Mouse (Mus musculus) intestine, postnatal 0 days (tissue): ENCODE data around the gene Faap24. TPM values are rescaled to one million over a fixed set of nuclear protein-coding genes. Genes with fewer than 3 reads are reported as not detected.

Experiments
- ATAC-seq: fragments of 200-750 bp; cut with Nextera tagmentation; 2 replicates; pipeline ENCODE4 v1.8.0; 2017; ENCODE audit warnings: mild to moderate bottlenecking, moderate TSS enrichment, moderate library complexity
- H3K27ac ChIP-seq: fragments of 300-500 bp; sonication (generic); 2 replicates; pipeline ENCODE4 v1.5.1; 2014; ENCODE audit warnings: mild to moderate bottlenecking, low read depth, low read length, moderate library complexity
- H3K27me3 ChIP-seq: fragments of 300-500 bp; sonication (generic); replicated peaks from 2 replicates; pipeline ENCODE4 v1.6.1; 2014; ENCODE audit warnings: low read length, mixed read lengths; ENCODE audit not compliant: control insufficient read depth, insufficient read depth
- H3K36me3 ChIP-seq: fragments of 300-500 bp; sonication (generic); 2 replicates; pipeline ENCODE4 v1.6.1; 2014; ENCODE audit warnings: mild to moderate bottlenecking, moderate library complexity; ENCODE audit not compliant: control insufficient read depth, insufficient read depth
- H3K4me1 ChIP-seq: fragments of 300-500 bp; sonication (generic); replicated peaks from 2 replicates; pipeline ENCODE4 v1.6.1; 2014; ENCODE audit warnings: antibody characterized with exemption, low read length, mixed read lengths; ENCODE audit not compliant: control insufficient read depth, insufficient read depth
- H3K4me2 ChIP-seq: fragments of 300-500 bp; sonication (generic); replicated peaks from 2 replicates; pipeline ENCODE4 v1.6.1; 2014; ENCODE audit warnings: low read depth, mild to moderate bottlenecking, moderate library complexity
- H3K4me3 ChIP-seq: fragments of 300-500 bp; sonication (generic); 2 replicates; pipeline ENCODE4 v1.5.1; 2014; ENCODE audit warnings: low read depth, low read length
- H3K9ac ChIP-seq: fragments of 300-500 bp; sonication (generic); 2 replicates; pipeline ENCODE4 v1.6.1; 2014; ENCODE audit warnings: mild to moderate bottlenecking, low read depth, low read length
- H3K9me3 ChIP-seq: fragments of 300-500 bp; sonication (generic); 2 replicates; pipeline ENCODE4 v1.6.1; 2016; ENCODE audit warnings: mixed run types; ENCODE audit not compliant: control insufficient read depth
- CTCF ChIP-seq: sonication (generic); IDR thresholded peaks from 2 replicates; pipeline ENCODE4 v1.5.1; 2016; ENCODE audit warnings: low read depth, mild to moderate bottlenecking, control low read depth, antibody characterized with exemption, moderate library complexity
- WGBS: fragments of 180-500 bp; shearing (Covaris S2); extraction: QIAGEN DNeasy Blood & Tissue Kit; methylation state at CpG from one replicate; pipeline ENCODE4 v1.1.7; 2014; 5-methylcytosine and 5-hydroxymethylcytosine counted together
- polyA plus RNA-seq: library from polyadenylated mRNA; unstranded; fragments of >200 nt; fragmentation: Nextera tagmentation; extraction: Ambion mirVana; gene quantifications from 2 replicates; pipeline ENCODE4 v1.2.1, GENCODE M21; 2015

Faap24 gene
- polyA plus RNA-seq, 1 experiment from 2014 or later, result 9.3 TPM

- 78% methylated on average over 12 of the region's 12 CpGs for whole genome bisulfite sequencing
- H3K36me3 ChIP-seq, result peaks cover 26% of the 10 kb centered on the region; the same call in 1 of the 2 replicates
- no peak for TF ChIP-seq CTCF
Measured at GRCm38 (mm10) chr7:35357621-35358020, 39.0 kb downstream of the Faap24 start.

GRCm38 (mm10) chr7:35355303-35355872 lies 41.2 kb downstream of the Faap24 start:
- peak; percentile 16; the same call in 1 of the 2 replicates for TF ChIP-seq CTCF
- Histone ChIP-seq H3K9me3 (no peaks in the 10 kb centered on the region), H3K4me2 (no peak overlapping the region), H3K36me3 (peaks cover 20% of the 10 kb centered on the region; the same call in 1 of the 2 replicates), H3K27me3 (no peaks in the 10 kb centered on the region), H3K4me1 (0 out of 2 replicates have a peak, but pooled peaks cover 6% of the 10 kb centered on the region), H3K4me3 (no peak overlapping the region), H3K9ac (no peak overlapping the region), H3K27ac (peak overlapping the region; percentile 68)
- peak; percentile 79 for ATAC-seq
- 19% methylated on average over 5 of the region's 5 CpGs for WGBS

More at GRCm38 (mm10) chr7:35357621-35358020, 39.0 kb downstream of the Faap24 start:
- H3K27ac ChIP-seq, result no peak overlapping the region
- H3K4me3 ChIP-seq, result no peak overlapping the region
- 0 out of 2 replicates have a peak, but pooled peaks cover 6% of the 10 kb centered on the region for H3K4me1 ChIP-seq
- H3K9ac ChIP-seq, result no peak overlapping the region
- H3K4me2 ChIP-seq, result no peak overlapping the region
- H3K27me3 ChIP-seq, result no peaks in the 10 kb centered on the region
- no peaks in the 10 kb centered on the region for H3K9me3 ChIP-seq
- no peak for ATAC-seq

DNA sequence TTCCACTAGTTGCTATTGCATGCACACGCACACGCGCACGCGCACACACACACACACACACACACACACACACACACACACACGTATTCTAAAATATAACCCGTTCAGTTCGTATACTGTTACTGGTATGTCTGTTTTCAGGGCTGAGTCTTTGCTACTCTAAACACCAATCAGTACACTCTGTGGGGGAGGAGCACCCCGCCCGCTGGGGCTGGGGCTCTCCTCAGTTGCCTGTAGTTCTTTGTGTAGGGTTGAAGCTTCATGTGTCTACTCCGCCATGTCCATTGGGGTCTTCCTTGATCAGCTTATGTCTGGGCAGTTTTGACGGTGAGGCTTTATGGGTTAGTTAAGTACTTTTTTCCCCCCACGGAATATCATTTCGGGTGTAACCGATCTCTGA lies 43.3 kb downstream of the Faap24 start:
- Histone ChIP-seq H3K9ac (no peak overlapping the region), H3K27ac (no peak overlapping the region), H3K4me3 (no peak overlapping the region), H3K36me3 (peaks cover 13% of the 10 kb centered on the region; the same call in 1 of the 2 replicates), H3K9me3 (no peaks in the 10 kb centered on the region), H3K27me3 (no peaks in the 10 kb centered on the region), H3K4me1 (peaks cover 11% of the 10 kb centered on the region; the same call in 1 of the 2 replicates), H3K4me2 (no peak overlapping the region)
- 87% methylated on average over 15 of the region's 15 CpGs for WGBS
- TF ChIP-seq CTCF, result no peak
- ATAC-seq, result no peak

DNA sequence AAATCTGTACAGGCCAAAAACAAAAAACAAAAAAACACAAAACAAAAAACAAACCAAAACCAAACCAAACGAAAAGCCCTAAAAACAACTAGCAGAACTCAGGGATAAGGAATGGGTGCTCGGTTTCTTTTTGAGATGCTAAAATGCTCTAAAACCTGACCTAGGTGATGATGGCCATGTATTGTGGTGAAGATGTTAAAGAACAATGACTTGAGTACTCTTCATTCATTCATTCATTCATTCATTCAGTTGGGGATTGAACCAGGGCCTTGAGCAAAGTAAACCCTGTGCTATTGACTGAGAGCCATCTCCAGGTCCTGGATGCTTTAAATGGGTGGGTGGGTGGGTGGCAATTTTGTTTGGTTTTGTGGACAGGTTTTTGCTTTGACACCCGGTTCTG lies 45.5 kb downstream of the Faap24 start:
- TF ChIP-seq CTCF, result no peak
- 81% methylated on average over 3 of the region's 3 CpGs for WGBS
- Histone ChIP-seq H3K4me3 (no peak overlapping the region), H3K27me3 (no peaks in the 10 kb centered on the region), H3K27ac (no peak overlapping the region), H3K9me3 (no peaks in the 10 kb centered on the region), H3K4me2 (no peak overlapping the region), H3K36me3 (peaks cover 13% of the 10 kb centered on the region; the same call in 1 of the 2 replicates), H3K9ac (no peak overlapping the region), H3K4me1 (peaks cover 12% of the 10 kb centered on the region; the same call in 1 of the 2 replicates)
- no peak for ATAC-seq

GRCm38 (mm10) chr7:35349886-35350684 lies 46.6 kb downstream of the Faap24 start:
- H3K4me2 ChIP-seq, result peak overlapping the region; percentile 30; the same call in 1 of the 2 replicates
- 42% methylated on average over 8 of the region's 8 CpGs for WGBS

GRCm38 (mm10) chr7:35349022-35349421 lies 47.6 kb downstream of the Faap24 start:
- Histone ChIP-seq H3K27ac (peak overlapping the region; percentile 66), H3K36me3 (peaks cover 16% of the 10 kb centered on the region; the same call in 1 of the 2 replicates), H3K27me3 (no peaks in the 10 kb centered on the region), H3K9ac (no peak overlapping the region), H3K9me3 (no peaks in the 10 kb centered on the region), H3K4me2 (peak overlapping the region; percentile 30; the same call in 1 of the 2 replicates), H3K4me3 (no peak overlapping the region), H3K4me1 (peaks cover 8% of the 10 kb centered on the region; the same call in 1 of the 2 replicates)
- no peak for ATAC-seq
- TF ChIP-seq CTCF, result no peak
- WGBS, result 60% methylated on average over 4 of the region's 4 CpGs

More at GRCm38 (mm10) chr7:35349886-35350684, 46.6 kb downstream of the Faap24 start:
- Histone ChIP-seq H3K27me3 (no peaks in the 10 kb centered on the region), H3K36me3 (peaks cover 20% of the 10 kb centered on the region; the same call in 1 of the 2 replicates), H3K4me1 (peaks cover 8% of the 10 kb centered on the region; the same call in 1 of the 2 replicates), H3K9ac (no peak overlapping the region), H3K9me3 (no peaks in the 10 kb centered on the region), H3K4me3 (no peak overlapping the region), H3K27ac (peak overlapping the region; percentile 66)
- TF ChIP-seq CTCF, result no peak
- peak; percentile 29; the same call in 1 of the 2 replicates for ATAC-seq
